Mouse (Mus musculus) lung, embryonic 16.5 days (tissue): ENCODE measurements around the gene Bicra. TPM values are rescaled to one million over a fixed set of nuclear protein-coding genes. Genes with fewer than 3 reads are reported as not detected.

Experiments
- ATAC-seq: fragments of 200-750 bp; cut with Nextera tagmentation; 2 replicates; pipeline ENCODE4 v1.8.0; 2017; ENCODE audit warnings: low read depth, mild to moderate bottlenecking, moderate library complexity
- H3K27ac ChIP-seq: fragments of 300-500 bp; sonication (generic); 2 replicates; pipeline ENCODE4 v1.5.1; 2014; ENCODE audit warnings: mild to moderate bottlenecking, control low read depth, low read length
- H3K27me3 ChIP-seq: fragments of 300-500 bp; sonication (generic); 2 replicates; pipeline ENCODE4 v1.6.1; 2014; ENCODE audit warnings: low read depth, low read length, mixed read lengths; ENCODE audit not compliant: control insufficient read depth, insufficient read depth
- H3K36me3 ChIP-seq: fragments of 300-500 bp; sonication (generic); 2 replicates; pipeline ENCODE4 v1.6.1; 2014; ENCODE audit warnings: low read length; ENCODE audit not compliant: control insufficient read depth, insufficient read depth
- H3K4me1 ChIP-seq: fragments of 300-500 bp; sonication (generic); replicated peaks from 2 replicates; pipeline ENCODE4 v1.6.1; 2014; ENCODE audit warnings: low read length, mixed read lengths; ENCODE audit not compliant: control insufficient read depth, insufficient read depth
- H3K4me2 ChIP-seq: fragments of 300-500 bp; sonication (generic); 2 replicates; pipeline ENCODE4 v1.6.1; 2014; ENCODE audit warnings: low read depth, low read length, control low read depth
- H3K4me3 ChIP-seq: fragments of 300-500 bp; sonication (generic); 2 replicates; pipeline ENCODE4 v1.5.1; 2014; ENCODE audit warnings: mild to moderate bottlenecking, low read length, control low read depth
- H3K9ac ChIP-seq: fragments of 300-500 bp; sonication (generic); 2 replicates; pipeline ENCODE4 v1.6.1; 2014; ENCODE audit warnings: low read length, control low read depth
- H3K9me3 ChIP-seq: fragments of 300-500 bp; sonication (generic); 2 replicates; pipeline ENCODE4 v1.6.1; 2016; ENCODE audit warnings: low read length; ENCODE audit not compliant: control insufficient read depth
- WGBS: fragments of 180-500 bp; shearing (Covaris S2); extraction: QIAGEN DNeasy Blood & Tissue Kit; methylation state at CpG from one replicate; pipeline ENCODE4 v1.1.7; 2014; 5-methylcytosine and 5-hydroxymethylcytosine counted together
- polyA plus RNA-seq: library from polyadenylated mRNA; unstranded; fragments of >200 nt; fragmentation: Nextera tagmentation; extraction: Ambion mirVana; gene quantifications from 2 replicates; pipeline ENCODE4 v1.2.1, GENCODE M21; 2015

Gene Bicra
- polyA plus RNA-seq, 1 experiment from 2014 or later, result 5.9 TPM

DNA sequence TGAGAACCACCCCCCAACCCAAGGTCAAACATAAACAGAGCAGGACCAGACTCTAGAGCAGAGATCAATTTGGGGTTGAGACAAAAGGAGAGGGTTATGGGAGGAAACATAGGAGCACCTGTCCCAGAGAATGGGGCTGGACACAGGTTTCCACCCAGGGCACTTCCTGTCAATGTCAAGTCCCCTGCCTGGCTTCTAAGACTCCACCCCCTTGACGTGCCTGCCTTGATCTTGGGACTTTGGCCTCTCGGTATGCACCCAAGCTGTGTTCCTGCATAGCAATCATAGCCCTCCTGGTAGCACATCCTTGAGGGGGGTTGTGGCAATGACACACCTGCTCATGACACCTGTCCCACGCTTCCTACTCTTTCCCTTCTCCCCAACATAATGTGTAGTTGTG is 54.6 kb downstream of the Bicra start:
- Histone ChIP-seq H3K9me3 (no peaks in the 10 kb centered on the region), H3K4me2 (no peak overlapping the region), H3K4me1 (no peaks in the 10 kb centered on the region), H3K4me3 (no peak overlapping the region), H3K9ac (no peak overlapping the region), H3K27me3 (no peaks in the 10 kb centered on the region), H3K36me3 (peaks cover 33% of the 10 kb centered on the region), H3K27ac (no peak overlapping the region)
- 76% methylated on average over 3 of the region's 3 CpGs for WGBS
- ATAC-seq, result no peak

DNA sequence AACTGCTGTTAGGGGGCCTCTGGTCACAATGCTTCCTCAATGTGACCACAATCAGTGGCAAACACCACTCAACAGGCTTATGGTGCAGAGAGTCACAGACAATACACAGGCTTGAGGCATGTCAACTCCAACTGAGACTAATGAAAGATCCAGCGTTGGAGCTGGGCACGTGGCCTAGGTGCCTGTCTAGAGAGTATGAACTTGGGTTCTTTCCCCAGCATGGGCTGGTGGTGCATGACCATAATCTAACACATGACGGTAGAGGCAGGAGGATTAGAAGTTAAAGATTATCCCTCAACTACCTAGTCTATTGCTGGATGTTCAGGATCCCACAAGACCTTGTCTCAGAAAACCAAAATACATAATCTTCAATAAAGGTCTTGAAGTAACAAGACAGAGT is 56.0 kb downstream of the Bicra start:
- peaks cover 37% of the 10 kb centered on the region for H3K36me3 ChIP-seq

DNA sequence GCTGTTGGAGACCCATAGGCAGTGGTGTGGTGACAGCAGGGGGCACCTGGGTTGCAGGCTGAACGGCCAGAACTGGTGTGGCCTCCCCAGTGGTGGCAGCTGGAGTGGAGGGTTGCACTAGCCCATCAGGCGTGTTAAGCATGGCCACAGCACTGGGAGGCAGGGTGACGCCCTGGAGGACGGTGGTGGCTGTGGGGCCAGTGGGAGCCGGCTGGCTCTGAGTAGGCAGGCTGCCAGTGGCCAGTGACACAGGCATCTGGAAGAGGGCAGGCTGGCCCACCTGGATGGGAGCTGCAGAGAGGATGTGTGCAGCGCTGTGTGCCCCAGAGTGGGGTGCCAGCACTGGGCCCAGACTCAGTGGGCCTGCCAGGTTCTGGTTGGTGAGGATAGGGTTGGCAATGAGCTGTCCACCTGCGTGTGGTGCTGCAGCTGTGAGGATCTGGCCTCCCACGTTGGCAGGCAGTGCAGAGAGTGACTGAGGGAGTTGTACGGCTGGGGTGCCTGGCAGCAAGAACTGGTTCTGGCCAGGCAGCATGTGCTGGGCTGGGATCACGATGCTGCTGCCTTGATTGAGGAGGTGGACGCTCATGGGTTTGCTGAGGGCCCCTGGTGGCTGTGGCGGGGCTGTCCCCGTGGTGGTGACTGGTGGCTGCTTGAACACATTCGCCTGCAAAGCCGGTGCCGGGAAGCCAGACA is 59.9 kb downstream of the Bicra start:
- Histone ChIP-seq H3K9me3 (no peaks in the 10 kb centered on the region), H3K4me1 (no peaks in the 10 kb centered on the region), H3K4me2 (no peak overlapping the region), H3K27ac (no peak overlapping the region), H3K9ac (no peak overlapping the region), H3K4me3 (no peak overlapping the region), H3K36me3 (peaks cover 27% of the 10 kb centered on the region), H3K27me3 (no peaks in the 10 kb centered on the region)
- peak; percentile 32; the same call in 1 of the 2 replicates for ATAC-seq
- 89% methylated on average over 16 of the region's 16 CpGs for WGBS

More for the DNA sequence above, 56.0 kb downstream of the Bicra start:
- Histone ChIP-seq H3K27ac (no peak overlapping the region), H3K9ac (no peak overlapping the region), H3K9me3 (no peaks in the 10 kb centered on the region), H3K4me2 (no peak overlapping the region), H3K4me1 (no peaks in the 10 kb centered on the region), H3K4me3 (no peak overlapping the region), H3K27me3 (no peaks in the 10 kb centered on the region)
- WGBS, result 92% methylated on average over 3 of the region's 3 CpGs
- ATAC-seq, result no peak

DNA sequence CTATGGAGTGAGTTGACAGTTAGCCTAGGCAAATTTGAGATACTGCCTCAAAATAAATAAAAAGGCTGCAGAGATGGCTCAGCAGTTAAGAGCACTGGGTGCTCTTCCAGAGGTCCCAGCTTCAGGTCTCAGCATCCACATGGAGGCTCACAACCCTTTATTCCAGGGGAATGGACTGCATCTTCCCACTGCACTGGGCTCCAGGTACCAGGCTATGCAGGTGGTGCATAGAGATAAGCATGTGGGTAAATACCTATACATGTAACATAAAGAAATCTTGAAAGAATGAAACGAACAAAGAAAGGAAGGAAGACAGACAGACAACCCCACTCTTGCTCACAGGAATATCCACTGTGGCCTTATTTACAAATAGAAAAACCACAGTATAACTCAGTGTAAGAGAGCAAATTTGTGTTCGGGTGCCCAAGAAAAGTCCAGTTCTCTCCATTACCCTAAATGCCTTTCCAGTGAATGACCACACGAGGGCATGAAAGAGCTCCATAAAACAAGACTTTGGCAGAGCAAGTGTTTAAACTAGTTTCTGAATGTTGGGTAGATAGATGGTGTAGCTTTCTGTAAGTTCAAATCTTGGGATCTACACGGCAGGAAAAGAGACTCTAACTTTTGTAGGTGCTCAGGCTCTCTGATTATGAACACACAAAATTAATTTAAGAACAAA is 64.9 kb downstream of the Bicra start:
- no peak overlapping the region for H3K27ac ChIP-seq
- H3K4me2 ChIP-seq, result no peak overlapping the region
- no peaks in the 10 kb centered on the region for H3K9me3 ChIP-seq
- WGBS, result 33% methylated on average over 4 of the region's 4 CpGs
- H3K9ac ChIP-seq, result no peak overlapping the region
- H3K4me3 ChIP-seq, result no peak overlapping the region
- H3K4me1 ChIP-seq, result no peaks in the 10 kb centered on the region
- no peak for ATAC-seq
- peaks cover 11% of the 10 kb centered on the region for H3K36me3 ChIP-seq
- no peaks in the 10 kb centered on the region for H3K27me3 ChIP-seq

DNA sequence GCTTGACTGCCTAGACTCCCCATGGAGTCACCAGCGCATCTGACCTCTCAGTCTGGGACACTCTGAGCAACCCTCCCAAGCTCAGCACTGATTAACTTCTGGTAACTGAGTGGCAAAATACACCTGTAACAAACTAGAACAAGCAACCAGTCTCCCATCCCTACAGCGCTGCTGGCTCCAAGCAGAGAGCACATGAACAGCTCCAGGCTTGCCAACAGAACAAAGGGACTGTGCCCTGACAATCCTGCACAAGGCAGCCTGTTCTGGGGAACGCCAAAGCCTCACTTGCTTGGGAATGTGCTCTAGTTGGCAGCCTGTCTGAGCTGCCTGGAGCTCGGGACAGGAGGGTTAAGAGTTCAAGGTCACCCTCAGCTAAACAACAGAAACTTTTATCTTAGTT is 66.2 kb downstream of the Bicra start:
- no peaks in the 10 kb centered on the region for H3K9me3 ChIP-seq
- H3K4me2 ChIP-seq, result no peak overlapping the region
- no peaks in the 10 kb centered on the region for H3K27me3 ChIP-seq
- H3K4me3 ChIP-seq, result no peak overlapping the region
- no peak for ATAC-seq
- 81% methylated on average over 4 of the region's 4 CpGs for WGBS
- no peaks in the 10 kb centered on the region for H3K4me1 ChIP-seq
- H3K27ac ChIP-seq, result no peak overlapping the region
- peaks cover 4% of the 10 kb centered on the region for H3K36me3 ChIP-seq
- H3K9ac ChIP-seq, result no peak overlapping the region

DNA sequence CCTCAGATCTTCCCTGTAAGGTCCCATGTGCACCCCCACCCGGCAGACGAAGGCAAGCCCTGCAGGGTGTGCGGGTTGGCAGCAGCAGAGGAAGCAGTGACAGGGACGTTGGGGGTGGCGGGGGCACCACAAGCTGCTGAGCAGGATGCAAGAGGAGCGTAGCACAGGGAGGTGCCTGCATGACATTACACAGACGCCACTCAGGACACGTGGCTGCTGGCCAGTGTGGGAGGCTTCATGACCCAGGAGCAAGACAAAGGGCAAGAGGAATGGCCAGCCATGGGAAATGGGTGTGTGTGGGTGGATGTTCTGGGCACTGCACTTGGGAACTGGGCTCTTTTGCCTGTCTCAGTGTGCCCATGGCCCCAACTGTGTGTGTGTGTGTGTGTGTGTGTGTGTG is 67.5 kb downstream of the Bicra start:
- 78% methylated on average over 8 of the region's 8 CpGs for WGBS
- no peaks in the 10 kb centered on the region for H3K4me1 ChIP-seq
- no peak overlapping the region for H3K27ac ChIP-seq
- H3K36me3 ChIP-seq, result peaks cover 7% of the 10 kb centered on the region
- no peak overlapping the region for H3K9ac ChIP-seq
- H3K4me2 ChIP-seq, result no peak overlapping the region
- no peaks in the 10 kb centered on the region for H3K9me3 ChIP-seq
- H3K4me3 ChIP-seq, result no peak overlapping the region
- no peak for ATAC-seq
- H3K27me3 ChIP-seq, result no peaks in the 10 kb centered on the region

DNA sequence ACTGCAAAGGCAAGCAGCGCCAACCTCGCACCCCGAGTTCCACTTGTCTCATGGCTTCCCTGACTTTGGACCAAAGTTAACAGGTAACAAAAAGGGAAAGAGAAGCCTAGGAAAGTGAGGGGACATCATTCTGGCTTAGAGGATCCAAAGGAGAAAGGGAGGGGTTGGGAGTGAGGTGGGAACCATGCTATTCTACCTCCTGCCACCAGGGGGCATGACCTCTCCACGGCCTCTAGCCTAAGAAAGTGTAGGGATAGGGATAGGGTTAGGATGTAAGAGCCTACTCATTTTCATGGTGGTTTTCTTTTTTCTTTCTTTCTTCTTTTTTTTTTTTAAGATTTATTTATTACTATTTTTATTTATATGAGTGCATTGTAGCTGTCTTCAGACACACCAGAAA is 71.8 kb downstream of the Bicra start:
- Histone ChIP-seq H3K36me3 (peaks cover 30% of the 10 kb centered on the region), H3K9me3 (no peaks in the 10 kb centered on the region), H3K9ac (no peak overlapping the region), H3K4me1 (no peaks in the 10 kb centered on the region), H3K4me2 (no peak overlapping the region), H3K27me3 (no peaks in the 10 kb centered on the region), H3K27ac (no peak overlapping the region), H3K4me3 (no peak overlapping the region)
- WGBS, result 78% methylated on average over 4 of the region's 4 CpGs
- ATAC-seq, result no peak

DNA sequence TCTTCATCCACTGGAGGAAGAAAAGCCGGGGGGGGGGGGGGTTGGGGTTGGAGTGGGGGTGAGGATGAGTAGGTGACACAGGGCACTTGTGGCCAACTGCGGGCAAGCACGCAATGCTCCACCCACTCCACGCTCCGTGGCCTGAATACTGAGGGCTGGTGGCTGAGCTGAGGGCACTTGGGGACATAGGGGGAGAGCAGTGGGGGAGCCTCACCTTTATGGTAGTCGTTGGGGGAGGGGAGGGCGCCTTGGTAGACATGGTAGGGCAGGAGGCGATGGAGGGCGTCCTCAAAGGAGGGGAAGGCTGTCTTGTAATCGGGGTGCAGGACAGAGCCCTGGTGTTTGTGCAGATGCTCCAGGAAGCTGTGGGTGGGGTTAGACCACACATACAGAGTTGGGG is 72.3 kb downstream of the Bicra start:
- Histone ChIP-seq H3K4me2 (no peak overlapping the region), H3K4me3 (no peak overlapping the region), H3K9ac (no peak overlapping the region), H3K27me3 (no peaks in the 10 kb centered on the region), H3K36me3 (peaks cover 30% of the 10 kb centered on the region), H3K9me3 (no peaks in the 10 kb centered on the region), H3K27ac (no peak overlapping the region), H3K4me1 (no peaks in the 10 kb centered on the region)
- 90% methylated on average over 10 of the region's 10 CpGs for WGBS
- peak; percentile 7; the same call in 1 of the 2 replicates for ATAC-seq

DNA sequence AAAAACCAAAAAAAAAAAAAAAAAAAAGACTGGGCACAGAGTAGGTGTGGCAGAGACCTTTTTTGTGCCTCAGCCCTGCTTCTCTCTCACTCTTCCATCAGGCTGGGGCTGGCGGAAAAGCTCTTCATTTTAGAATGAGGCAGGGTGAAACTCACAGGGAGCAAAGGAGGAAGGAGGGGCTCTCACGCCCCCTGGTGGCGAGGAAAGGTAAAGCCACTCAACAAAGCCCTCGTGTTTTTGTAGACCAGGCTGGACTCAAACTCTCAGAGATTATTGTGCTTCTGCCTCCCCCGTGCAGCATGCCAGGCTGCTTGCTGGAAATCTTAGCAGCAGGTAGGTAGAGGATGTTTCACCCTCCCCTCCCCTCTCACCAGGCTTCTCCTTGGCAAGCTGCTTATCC is 73.0 kb downstream of the Bicra start:
- no peak for ATAC-seq
- 56% methylated on average over 5 of the region's 5 CpGs for WGBS
- H3K9ac ChIP-seq, result no peak overlapping the region
- no peaks in the 10 kb centered on the region for H3K4me1 ChIP-seq
- H3K4me3 ChIP-seq, result no peak overlapping the region
- no peaks in the 10 kb centered on the region for H3K27me3 ChIP-seq
- H3K9me3 ChIP-seq, result no peaks in the 10 kb centered on the region
- H3K4me2 ChIP-seq, result no peak overlapping the region
- peaks cover 37% of the 10 kb centered on the region for H3K36me3 ChIP-seq
- no peak overlapping the region for H3K27ac ChIP-seq
